Mouse (Mus musculus) frontal cortex, postnatal 10 days (tissue): ENCODE results near the gene Tnks2.
"Not testable (repeated sequence)": the region's sequence is repeated elsewhere in the genome, so short reads cannot be mapped to it uniquely, and the experiment has no call there.

Source experiments
- DNase-seq, 2 experiments: peaks; one replicate each; pipeline ENCODE4 v3.0.0; 2022; ENCODE audit warnings: low spot score in 2 of 2, mixed read lengths in 1 of 2

Gene Tnks2

DNA sequence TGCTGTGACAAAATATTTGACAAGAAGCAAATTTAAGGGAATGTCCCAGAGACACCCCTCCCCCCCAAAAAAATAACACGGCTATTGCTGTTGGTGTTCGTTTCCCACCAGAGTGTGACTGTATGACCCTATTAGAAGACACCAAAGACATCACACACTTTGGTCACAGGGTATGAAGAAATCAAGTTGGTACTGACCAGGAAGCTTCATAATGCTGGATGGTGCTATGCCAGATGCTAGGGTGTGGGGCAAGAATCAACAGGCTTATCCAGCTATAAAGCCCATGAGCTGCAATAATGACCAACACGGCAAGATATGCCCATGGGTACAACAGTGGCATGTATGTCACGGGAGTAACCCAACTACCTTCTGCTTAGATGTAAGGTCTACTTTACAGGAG is 11.3 kb upstream of the Tnks2 start:
- no peak for DNase-seq

DNA sequence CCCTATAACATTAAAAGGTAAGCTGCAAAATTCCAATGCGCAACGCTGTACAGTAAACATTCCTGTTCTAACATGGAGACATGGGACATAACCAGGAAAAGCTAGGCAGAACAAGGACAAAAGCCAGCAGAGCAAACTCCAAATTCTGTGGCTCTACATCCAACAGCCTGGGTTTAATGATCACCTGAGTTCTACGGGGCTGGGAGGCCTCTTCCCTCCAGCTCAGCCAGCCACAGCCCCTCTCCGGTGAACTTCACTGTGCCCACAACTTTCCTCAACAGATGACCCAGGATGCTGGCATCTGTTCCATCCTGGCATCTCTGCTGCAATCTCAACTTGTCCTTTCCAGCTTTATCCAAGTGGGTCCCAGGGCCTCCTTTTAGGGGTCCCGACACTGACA is 6.4 kb upstream of the Tnks2 start:
- DNase-seq = no peak

DNA sequence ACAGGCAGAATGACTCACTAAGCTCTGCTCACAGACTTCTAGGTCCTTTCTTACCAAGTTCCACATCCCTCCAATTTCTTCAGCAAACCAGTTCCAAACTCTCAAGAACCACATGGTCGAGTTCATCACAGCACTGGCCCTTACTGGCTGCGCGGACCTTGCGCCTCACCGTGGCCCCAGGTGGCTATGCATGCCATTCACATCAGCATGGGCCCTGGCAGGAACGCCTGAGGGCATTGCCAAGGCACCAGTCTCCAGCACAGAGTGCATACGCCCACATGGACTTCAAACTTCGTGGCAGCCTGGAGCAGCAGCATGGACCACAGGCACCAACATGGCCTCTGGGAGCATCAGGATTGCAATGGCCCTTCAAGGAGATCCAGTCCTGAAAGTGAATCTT is 5.7 kb upstream of the Tnks2 start:
- no peak for DNase-seq

DNA sequence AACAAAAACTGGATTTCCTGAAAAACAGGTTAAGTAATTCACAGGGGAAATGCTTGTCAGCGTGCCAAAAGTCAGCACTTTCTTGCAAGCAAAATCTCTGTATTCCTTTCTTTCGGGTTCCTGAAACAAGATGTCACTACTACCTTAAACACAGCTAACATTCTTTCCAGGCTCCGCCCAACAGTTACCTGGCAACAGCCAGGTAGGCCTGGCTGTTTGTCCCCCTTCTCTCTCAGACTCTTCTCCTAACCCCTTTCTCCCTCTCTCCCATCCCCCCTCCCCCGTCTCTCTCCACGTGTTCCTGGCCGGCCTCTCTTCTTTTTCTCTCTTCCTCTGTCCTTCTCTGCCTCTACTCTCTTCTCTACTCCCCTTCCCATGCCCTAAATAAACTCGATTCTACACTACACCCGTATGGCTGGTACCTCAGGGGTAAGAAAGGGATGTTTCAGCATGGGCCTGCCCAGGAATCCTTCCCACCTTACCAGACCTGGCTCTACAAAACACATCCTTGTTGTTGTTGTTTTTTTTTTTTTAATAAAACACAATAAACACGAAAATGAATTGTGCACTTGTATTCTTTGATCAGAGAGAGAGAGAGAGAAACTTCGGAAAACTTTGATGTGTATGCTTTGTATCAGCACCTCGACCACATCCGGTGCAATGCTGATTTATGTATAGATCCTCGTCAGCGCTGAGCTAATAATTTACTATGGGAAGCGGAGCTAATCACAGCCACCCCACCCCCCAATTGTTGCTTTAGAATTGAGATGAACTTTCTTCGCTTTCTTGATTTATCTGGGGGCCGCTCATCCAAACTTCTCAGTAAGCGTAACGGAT is 863 bp upstream of the Tnks2 start:
- DNase-seq = no peak

DNA sequence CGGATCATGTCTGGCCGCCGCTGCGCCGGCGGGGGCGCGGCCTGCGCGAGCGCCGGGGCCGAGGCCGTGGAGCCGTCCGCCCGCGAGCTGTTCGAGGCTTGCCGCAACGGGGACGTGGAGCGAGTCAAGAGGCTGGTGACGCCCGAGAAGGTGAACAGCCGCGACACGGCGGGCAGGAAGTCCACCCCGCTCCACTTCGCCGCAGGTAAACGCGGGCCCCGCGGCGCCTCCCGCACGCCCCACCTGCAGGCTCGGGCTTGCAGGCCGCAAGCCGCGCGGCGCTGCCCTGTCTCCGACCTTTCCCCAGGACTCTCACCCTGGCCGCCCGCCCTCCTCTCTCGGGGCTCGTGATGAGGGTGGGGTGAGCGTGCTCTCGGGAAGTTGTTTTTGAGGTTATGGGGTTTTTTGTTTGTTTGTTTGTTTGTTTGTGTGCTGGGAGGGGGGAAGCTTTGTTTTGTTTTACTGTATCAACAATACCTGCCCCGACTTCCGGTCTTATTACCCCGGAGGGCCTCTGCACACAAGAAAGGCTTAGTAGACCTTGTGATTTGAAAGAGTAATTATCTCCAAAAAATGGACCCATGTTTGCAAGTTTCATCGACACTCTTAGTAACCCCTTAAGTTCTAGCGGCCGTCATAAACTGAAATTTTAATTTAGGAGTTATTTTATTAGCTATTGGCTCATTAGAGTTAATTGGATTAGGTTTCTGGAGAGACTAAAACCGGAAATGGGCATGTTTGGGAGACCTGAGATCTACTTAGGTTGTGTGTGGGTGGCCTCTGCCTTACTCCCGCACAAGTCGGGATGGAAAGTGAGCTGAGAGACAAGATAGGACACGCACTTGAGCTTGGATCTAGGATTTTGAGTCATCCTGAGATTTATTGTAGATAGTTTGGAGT is 750 bp downstream of the Tnks2 start:
- peak in 1 of 2 experiments; percentile 40 for DNase-seq

DNA sequence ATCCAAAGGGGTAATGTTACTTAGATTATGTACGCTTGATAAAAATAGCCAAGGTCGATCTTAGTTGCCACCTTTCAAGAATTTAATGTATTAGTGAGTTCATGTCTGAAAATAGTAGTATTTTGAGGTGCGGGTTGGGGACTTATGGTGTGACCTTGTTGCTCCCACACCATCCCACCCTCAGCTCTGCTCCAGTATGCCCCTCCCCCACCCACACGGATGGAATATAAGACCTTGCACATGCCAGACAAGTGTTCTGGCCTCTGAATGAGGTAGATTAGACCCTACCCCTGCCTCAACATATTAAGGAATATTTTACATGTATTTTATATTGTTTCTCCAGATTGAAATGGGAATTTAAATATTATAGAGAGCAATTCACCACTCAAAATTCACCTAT is 2.0 kb downstream of the Tnks2 start:
- no peak for DNase-seq

DNA sequence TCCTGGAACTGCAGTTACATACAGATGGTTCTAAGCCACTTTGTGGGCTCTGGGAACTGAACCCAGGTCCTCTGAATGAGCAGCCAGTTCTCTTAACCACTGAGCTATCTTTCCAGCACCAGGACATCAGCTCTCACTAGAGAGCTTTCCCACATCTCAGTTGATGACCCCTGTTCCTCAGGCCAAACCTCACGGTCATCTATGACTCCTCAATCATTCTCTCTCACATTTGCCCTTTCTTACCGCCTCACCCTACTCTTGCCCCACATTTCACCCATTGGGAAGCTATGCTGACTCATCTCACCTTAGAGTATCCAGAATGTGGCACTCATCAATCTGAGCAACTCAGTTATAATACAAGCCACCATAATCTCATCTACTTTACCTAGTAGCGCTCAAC is 6.3 kb downstream of the Tnks2 start:
- no peak for DNase-seq

DNA sequence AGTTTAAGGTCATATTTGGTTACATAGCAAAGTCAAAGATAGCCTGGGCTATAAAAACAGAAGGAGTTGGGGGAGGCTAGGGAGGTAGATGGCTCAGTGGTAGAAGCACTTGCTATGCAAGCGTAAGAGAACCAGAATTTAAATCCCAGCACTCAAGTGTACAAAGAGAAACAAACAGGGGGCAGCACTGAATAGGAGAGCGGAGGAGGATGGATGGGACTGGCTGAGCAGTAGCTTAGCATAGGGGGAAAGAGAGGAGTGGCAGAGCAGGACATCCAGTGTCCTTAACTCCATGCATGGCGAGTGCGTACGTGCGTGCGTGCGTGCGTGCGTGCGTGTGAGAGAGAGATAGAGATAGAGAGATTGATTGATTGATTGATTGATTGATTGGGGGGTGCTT is 9.8 kb downstream of the Tnks2 start:
- no peak for DNase-seq

DNA sequence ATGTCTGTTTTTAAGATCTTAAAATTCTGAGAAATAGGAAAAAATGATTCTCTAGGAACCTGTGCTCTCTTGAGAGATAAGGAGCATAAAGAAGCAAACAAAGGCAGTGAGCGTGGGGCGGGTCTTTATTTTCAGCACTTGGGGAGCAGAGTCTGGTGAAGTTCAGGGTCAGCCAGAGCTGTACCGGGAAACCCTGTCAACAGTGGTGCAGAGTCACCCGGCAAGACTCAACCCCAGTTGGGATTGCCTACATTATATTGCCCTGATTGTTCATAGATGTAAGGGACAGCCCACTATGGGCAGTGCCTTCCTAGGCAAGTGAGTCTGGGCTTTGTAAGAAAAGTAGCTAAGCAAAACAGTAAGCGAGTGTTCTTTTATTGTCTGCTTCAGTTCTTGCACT is 11.9 kb downstream of the Tnks2 start:
- no peak for DNase-seq

DNA sequence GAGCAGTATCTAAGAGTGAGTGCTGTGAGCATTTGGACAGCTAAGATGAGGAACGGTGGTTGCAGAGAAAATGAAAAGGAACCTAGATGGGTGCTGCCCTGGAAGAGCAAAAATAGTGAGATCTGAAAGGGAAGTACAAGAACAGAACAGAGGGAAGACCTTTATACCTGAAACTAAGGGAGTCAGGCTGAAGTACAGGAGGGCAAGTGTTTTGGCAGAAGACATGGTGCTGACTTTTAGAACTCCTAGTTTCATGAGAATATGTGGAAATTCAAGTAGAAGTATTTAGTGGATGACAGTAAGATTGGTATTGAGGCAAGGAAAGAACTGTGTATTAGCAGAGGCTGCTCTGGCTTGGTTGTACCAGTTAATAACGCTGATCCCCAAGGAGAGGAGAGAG is 19.8 kb downstream of the Tnks2 start:
- DNase-seq = no peak

DNA sequence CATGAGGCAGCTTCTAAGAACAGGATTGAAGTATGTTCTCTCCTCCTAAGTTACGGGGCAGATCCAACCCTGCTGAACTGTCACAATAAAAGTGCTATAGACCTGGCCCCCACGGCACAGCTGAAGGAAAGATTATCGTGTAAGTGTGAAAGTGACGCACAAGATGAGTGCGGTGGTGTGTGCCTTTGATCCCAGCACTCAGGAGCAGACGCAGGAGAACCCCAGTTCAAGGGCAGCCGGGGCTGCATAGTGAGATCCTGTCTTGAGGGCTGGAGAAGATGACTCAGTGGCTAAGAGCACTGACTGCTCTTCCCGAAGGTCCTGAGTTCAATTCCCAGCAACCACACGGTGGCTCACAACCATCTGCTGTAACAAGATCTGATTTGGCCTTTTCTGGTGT is 23.8 kb downstream of the Tnks2 start:
- no peak for DNase-seq

DNA sequence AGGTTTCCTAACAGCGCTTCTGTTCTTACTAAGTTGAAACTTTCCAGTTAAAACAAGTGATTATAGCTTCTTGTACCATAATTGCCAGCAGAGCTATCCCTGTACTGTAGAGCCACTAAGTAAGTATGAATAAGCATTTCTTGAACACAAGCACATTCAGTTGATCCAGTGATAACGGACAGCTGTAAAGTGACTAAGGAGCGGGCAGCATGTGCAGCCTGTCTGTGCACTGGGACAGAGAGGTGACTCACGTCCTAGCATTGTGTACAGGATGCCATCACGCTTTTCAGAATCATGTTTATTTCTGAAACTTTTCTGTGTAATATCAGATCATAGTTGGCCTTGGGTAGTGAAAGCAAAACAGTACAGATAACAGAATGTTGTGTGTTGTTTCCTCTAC is 26.4 kb downstream of the Tnks2 start:
- no peak for DNase-seq

DNA sequence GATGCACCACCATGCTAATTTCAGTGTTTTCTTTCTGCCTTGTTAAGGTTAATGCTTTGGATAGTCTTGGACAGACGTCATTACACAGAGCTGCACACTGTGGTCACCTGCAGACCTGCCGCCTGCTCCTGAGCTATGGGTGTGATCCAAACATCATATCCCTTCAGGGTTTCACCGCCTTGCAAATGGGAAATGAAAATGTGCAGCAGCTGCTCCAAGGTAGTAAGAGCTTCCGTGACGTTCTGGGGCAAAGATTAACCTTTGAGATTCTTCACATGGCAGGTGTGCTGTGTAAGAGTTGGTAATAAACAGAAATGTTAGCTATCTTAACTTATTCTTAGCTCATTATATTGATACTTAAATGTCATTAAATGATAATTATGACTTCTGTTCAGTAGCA is 31.9 kb downstream of the Tnks2 start:
- no peak for DNase-seq

DNA sequence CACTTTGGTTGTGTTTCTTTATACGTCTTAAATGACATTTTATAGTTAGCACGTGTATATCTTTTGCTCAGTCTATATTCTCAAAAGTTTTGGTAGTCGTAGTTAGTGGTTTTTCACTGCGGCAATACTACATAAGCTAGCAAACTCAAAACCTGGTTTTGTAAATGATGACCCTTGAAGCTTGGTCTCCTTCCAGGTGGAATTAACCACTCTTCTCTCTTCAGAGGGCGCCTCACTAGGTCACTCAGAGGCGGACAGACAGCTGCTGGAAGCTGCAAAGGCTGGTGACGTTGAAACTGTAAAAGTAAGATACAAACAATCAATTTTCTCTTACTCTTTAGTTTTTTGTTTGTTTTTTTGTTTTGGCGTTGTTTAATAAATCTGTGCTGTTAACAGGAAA is 33.4 kb downstream of the Tnks2 start:
- DNase-seq = no peak

DNA sequence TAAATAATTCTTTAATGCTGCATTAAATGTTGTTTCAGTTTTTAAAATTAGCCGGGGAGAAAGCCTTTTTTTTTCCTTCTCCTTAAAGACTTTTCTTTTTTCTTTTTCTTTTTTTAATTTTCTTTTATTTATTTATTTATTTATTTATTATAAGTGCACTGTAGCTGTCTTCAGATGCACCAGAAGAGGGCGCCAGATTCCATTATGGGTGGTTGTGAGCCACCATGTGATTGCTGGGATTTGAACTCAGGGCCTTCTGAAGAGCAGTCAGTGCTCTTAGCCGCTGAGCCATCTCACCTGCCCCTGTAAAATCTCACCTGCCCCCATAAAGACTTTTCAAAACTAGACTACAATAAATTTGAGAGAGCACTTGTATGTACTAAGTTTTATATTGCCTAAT is 34.6 kb downstream of the Tnks2 start:
- DNase-seq = not testable (repeated sequence)

DNA sequence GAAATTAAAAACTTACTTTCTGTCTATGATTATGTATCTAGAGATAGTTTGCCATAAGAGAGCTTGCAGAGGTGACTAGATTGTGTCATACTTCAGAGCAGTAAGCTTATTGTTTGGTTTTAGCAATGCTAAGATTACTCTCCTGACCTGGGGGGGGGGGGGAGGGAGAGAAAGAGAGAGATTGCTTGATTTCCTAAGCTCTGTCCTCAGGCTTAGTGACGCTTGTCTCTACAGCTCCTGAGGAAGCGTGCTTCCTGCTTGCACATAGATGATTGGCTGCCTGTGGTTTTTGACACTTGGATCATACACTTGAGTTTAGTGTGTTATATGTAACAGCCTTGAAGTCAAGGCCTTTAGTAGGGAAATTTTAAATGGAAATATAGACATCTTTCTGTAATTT is 40.6 kb downstream of the Tnks2 start:
- no peak for DNase-seq

DNA sequence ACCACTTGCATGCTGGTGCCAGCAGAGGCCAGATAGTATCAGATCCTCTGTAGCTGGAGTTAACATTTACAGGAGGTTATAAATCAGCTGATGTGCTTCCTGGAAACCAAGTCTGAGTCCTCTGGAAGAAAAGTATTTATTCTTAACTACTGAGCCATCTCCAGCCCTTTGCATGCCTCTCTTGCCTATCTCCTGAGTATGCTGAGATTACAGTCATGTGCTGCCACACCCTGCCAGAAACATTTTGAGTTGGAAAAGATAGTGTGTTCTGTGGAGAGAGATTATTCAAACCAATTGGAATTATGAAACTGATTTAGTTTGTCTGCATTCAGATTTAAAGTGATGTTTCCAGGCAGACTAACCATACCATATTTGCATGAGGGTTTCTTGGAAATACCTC is 43.3 kb downstream of the Tnks2 start:
- no peak for DNase-seq

DNA sequence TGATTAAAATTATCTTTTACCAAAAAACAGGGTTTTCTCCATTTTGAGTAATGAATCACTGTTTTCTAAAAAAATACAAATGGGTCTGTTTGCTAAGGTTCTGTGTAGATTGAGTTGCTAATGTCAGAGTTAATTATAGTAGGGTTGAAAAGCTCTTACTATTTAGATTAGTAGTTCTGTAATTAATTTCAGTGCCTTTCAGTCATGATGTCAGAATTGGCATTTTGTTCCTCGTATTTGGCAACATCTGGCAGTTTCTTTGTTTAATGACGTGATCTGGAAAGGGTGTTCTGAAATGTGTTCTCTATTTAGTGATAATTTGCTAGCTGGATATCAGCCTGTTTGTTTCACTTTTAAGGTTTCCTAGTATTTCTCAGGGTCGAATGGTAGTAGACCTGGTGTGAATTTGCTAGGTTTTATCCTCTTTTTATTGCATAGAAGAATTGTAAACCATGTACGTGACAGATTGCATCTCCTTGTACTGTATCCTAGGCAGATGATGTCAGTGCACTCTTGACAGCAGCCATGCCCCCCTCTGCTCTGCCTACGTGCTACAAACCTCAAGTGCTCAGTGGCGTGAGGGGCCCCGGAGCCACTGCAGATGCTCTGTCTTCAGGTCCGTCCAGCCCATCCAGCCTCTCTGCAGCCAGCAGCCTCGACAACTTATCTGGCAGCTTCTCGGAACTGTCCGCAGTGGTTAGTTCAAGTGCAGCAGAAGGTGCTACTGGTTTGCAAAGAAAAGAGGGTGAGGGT is 44.9 kb downstream of the Tnks2 start:
- no peak for DNase-seq

DNA sequence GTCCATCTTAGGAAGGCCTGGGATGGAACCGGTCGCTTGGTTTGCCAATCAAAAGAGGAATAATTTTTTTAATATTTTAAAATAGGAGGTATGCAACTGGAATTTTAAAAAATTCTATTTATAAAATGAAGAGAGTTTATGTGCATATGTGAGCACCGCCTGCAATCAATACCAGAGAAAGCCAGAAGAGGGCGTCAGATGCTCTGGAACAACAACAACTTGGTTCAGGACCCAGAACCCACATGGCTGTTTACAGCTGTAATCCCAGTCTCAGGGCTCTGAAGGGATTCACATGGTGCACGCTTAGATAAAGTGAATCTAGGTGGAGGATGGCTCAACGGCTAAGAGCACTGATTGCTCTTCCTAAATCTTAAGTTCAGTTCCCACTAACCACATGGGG is 49.1 kb downstream of the Tnks2 start:
- no peak for DNase-seq

DNA sequence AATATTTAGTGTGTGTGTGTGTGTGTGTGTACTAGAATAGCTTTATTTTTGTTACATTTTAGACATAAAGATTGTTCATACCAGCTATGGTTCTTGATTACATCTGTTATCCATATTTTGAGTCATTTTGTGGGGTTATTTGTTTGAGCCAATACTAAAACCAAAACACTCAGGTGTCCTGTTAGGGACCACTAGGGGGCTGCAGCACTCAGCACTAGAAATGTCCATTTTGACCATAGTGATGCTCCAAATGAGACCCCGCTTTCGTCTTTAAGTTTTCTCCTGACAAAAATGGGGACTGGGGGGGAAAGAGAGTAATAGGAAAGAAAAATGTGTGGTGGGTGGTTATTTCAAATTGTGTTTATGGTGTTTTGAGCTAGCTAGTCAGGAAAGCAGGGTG is 52.3 kb downstream of the Tnks2 start:
- no peak for DNase-seq

DNA sequence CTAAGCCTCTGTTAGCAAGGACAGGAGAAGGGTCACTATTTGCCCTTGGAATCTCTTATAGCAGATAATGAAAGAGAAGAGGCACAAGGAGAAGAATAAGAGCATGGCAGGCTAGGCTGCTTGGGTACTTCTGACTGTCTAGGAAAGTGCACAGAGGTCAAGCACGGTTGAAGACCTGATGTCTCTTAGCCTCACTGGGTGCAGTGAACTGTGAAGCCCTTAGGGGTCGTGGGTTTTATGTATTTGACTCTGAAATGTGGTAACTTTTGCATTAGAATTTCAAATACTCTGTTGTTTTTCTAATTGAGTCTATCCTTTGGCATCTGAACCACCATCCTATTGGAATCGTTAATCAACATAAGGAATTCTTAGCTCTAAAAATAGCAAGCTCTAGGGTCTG is 53.7 kb downstream of the Tnks2 start:
- DNase-seq = no peak

DNA sequence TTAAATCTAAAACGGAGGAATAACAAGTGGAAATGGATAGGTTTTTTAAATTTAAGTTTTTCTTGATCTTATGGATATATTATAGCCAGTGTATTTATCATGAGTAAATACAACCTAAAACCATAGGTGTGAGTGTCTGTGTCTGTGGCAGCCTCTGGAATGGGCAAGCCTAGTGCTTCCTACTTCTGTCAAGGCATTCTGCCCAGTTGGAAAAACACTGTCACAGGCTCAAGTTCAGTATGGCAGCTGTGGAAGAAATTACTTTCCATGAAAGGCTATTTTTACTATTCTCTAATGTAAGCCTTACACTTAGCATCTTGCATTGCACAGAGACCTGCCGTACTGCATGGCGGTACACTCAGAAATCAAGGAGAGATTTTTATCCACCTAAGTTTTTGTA is 57.7 kb downstream of the Tnks2 start:
- DNase-seq = no peak
